Mouse (Mus musculus) brown adipose tissue, adult 24 weeks (tissue): ENCODE data around the gene Ccer2. TPM values are rescaled to one million over a fixed set of nuclear protein-coding genes. Genes with fewer than 3 reads are reported as not detected.

Source experiments
- H3K27ac ChIP-seq: fragments of 200-500 bp; replicated peaks from 2 replicates; pipeline ENCODE4 v1.5.1; 2012; ENCODE audit warnings: low read depth, mild to moderate bottlenecking, low read length
- H3K4me1 ChIP-seq: fragments of 200-500 bp; 2 replicates; pipeline ENCODE4 v1.6.1; 2012; ENCODE audit warnings: low read length, mixed read lengths; ENCODE audit not compliant: control insufficient read depth, insufficient read depth, insufficient read length
- H3K4me3 ChIP-seq: fragments of 200-500 bp; 2 replicates; pipeline ENCODE4 v1.5.1; 2012; ENCODE audit warnings: low read depth, mild to moderate bottlenecking, low read length, moderate library complexity; ENCODE audit not compliant: insufficient read depth
- polyA plus RNA-seq: library from polyadenylated mRNA; stranded (reverse); fragments of >200 nt; gene quantifications from 2 replicates; pipeline ENCODE4 v1.2.4, GENCODE M21; 2012; ENCODE audit not compliant: missing spikeins, insufficient read depth, insufficient read length

The Ccer2 gene
- not detected in 2 replicates for polyA plus RNA-seq

DNA sequence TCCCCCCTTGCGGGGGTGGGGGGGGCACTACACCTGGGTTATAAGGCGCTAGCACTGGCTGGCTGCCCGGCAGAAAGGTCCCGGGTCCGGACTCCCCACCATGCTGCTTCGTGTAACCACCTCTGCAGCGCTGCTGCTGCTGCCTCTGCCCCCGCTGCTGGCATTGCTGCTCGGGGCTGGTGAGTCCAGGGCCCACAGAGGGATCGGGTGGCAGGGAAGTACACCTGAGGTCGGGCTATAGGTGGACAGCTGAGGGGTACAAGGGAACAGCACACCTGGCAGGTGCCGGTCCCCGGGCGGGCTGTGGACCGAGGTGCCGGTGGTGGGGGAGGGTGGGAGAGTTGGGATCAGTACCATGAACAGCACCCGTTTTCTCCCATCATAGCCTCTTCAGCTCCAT, at the start of gene Ccer2:
TSS of gene Ccer2 (plus strand) at position 96 of the 400 bp plus-strand sequence.
- Histone ChIP-seq H3K4me1 (no peaks in the 10 kb centered on the region), H3K27ac (no peak within 1 kb of the TSS)

DNA sequence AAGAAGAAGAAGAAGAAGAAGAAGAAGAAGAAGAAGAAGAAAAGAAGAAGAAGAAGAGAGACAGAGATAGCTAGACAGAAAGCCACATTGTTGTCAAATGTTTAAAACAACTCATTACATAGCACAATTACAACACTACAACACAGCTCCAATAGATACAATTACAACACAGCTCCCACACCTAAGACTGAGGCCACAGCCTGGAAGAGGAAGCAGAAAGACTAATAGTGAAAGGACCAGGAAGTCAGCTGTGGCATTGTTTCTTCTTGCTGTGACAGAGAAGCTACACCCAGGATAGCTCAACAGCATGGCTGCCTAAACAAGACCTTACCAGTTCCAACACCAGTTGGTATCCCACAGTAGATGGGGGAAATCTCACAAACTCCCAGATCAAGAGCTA, 46.5 kb upstream of the Ccer2 start:
- no peaks in the 10 kb centered on the region for H3K4me1 ChIP-seq
- H3K27ac ChIP-seq = no peak overlapping the region
- H3K4me3 ChIP-seq = no peak overlapping the region

More for the DNA sequence above, at the start of gene Ccer2:
- H3K4me3 ChIP-seq = no peak within 1 kb of the TSS

DNA sequence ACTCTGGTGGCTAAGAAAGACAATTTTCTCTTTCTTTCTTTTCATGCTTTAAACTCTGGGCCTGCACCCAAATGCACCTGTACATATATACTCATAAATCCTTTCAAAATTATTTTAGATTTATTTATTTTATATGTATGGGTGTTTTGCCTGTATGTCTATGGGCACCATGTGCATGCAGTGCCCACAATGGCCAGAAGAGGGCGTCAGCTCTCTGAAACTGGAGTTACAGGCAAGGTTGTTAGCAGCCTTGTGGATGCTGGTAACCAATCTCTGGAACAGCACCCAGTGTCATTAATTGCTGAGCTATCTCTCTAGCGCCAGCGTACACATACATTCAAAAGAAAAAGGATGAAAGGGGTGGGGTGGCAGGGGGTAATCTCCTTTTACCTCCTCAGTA, 45.0 kb upstream of the Ccer2 start:
- no peak overlapping the region for H3K27ac ChIP-seq
- no peaks in the 10 kb centered on the region for H3K4me1 ChIP-seq
- H3K4me3 ChIP-seq = no peak overlapping the region

DNA sequence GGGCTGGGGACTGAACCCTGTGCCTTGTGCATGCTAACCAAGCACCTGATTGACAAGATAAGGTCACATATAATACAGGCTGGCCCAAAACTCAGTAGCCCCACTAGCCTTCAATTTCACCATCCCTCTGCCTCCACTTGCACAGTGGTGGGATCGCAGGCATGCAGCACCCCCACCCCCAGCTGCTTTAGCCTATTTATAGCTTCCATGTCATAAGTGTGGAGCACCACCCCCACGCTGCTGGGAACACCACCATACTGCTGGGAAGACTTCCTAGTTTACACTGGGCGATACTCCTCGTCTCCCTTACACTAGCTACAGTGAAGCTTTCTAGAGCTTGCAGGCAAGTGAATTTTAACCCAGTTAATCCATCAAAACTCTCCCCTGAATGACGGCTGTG, 41.3 kb upstream of the Ccer2 start:
- no peak overlapping the region for H3K4me3 ChIP-seq
- no peak overlapping the region for H3K27ac ChIP-seq
- no peaks in the 10 kb centered on the region for H3K4me1 ChIP-seq

DNA sequence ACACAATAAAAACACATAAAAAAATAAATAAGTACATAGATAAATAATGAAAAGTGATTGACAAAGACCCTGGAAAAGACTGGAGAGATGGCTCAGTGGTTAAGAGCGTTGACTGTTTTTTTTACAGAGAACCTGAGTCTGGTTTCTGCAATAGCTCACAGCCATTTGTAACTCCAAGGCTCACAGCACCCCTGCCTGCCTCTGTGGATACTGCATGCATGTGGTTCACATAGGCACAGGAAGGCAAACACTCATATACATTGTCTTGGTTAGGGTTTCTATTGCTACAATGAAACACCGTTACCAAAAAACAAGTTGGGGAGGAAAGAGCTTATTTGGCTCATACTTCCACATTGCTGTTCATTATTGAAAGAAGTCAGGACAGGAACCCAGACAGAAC, 40.4 kb upstream of the Ccer2 start:
- no peaks in the 10 kb centered on the region for H3K4me1 ChIP-seq
- H3K27ac ChIP-seq = no peak overlapping the region
- no peak overlapping the region for H3K4me3 ChIP-seq

GRCm38 (mm10) chr7:28716590-28717281, 39.2 kb upstream of the Ccer2 start, which contains the start of gene Fbxo17:
Fbxo17 (plus strand) TSS chr7:28716804.
- H3K4me3 ChIP-seq = peak within 1 kb of the TSS; percentile 63
- no peaks in the 10 kb centered on the region for H3K4me1 ChIP-seq
- H3K27ac ChIP-seq = no peak within 1 kb of the TSS

DNA sequence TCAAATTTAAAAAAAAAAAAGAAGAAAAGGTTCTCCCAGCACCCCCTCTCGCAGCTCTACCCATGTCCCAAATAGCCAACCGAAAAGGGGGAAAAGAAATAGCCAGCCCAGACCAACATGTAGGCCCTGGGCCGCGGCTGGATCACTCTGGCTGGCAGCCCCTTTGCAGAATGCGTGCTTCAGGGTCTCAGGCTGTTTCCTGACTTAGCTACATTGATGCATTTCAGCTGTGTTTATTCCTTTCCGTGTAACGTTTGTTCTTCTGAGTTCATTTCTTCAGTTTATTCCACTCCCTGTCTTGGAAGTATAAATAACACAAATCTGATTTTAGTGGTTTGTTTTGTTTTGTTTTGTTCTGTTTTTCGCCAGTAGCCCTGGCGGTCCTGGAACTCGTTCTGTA, 38.2 kb upstream of the Ccer2 start:
- Histone ChIP-seq H3K4me3 (no peak overlapping the region), H3K27ac (no peak overlapping the region)

DNA sequence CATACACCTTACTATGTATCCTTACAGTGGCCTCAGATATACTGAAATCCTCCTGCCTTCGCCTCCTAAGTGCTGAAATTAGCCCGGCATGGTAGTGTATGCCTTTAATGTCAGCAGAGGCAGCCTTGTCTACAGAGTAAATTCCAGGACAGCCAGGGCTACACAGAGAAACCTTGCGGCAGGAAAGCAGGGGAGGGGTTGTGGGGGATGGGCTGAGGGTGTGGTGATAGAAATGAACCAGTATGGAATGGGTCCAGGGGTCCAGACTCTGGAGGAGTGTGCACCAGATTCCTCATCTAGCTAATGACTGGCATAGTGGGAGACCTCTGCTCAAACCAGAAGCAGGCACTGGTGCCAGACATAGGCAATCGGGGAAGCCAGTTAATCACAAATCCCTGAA, 36.8 kb upstream of the Ccer2 start:
- Histone ChIP-seq H3K4me1 (no peaks in the 10 kb centered on the region), H3K4me3 (no peak overlapping the region), H3K27ac (no peak overlapping the region)

More for the DNA sequence above, 38.2 kb upstream of the Ccer2 start:
- no peaks in the 10 kb centered on the region for H3K4me1 ChIP-seq

DNA sequence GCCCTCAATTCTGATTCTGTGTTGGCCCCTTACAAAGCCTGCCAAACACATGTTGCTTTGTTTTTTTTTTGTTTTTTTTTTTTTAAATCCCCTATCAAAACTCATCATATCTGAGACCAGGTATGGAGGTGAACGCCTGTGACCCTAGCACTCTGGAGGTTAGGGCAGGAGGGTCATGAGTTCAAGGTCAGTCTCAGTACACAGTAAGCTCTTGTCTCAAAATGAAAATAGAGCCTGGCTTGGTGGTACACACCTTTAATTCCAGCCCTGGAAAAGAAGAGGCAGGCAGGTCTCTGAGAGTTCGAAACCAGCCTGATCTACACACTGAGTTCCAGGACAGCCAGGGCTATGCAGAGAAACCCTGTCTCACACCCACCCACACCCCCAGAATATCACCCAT, 36.3 kb upstream of the Ccer2 start:
- no peak overlapping the region for H3K27ac ChIP-seq
- no peak overlapping the region for H3K4me3 ChIP-seq
- no peaks in the 10 kb centered on the region for H3K4me1 ChIP-seq

DNA sequence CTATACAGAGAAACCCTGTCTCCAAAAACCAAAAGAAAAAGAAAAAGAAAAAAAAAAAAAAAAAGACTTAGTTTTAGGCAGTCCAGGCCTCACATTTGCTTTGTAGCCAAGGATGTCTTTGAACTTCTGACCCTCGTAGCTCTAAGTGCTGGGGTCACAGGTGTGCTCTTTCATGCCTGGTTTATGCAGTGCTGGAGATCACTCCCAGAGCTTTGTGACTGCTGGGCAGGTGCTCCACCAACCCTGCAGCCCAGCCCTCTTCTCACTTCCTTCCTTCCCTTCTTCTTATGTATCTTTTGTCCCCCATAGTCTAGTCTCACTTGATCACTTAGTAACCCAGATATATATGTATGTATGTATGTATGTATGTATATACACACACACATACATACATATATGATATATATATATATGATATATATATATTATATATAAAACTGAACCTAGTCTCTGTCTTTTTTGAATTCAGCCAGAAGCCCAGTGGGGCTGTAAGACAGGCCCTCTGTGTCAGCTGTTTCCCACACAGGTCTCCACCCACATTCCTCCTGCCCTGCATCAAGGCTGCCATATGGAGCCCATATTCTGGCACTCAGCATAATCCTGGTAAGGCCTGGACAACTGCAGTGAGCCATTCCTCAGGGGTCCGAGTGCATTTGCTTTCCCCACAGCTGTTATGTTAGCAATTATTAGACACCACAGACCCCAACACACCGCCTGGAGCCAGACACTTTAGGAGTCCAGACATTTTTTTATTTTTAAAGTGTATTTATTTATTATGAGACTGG, 35.0 kb upstream of the Ccer2 start:
- H3K27ac ChIP-seq = no peak overlapping the region
- no peaks in the 10 kb centered on the region for H3K4me1 ChIP-seq
- no peak overlapping the region for H3K4me3 ChIP-seq

DNA sequence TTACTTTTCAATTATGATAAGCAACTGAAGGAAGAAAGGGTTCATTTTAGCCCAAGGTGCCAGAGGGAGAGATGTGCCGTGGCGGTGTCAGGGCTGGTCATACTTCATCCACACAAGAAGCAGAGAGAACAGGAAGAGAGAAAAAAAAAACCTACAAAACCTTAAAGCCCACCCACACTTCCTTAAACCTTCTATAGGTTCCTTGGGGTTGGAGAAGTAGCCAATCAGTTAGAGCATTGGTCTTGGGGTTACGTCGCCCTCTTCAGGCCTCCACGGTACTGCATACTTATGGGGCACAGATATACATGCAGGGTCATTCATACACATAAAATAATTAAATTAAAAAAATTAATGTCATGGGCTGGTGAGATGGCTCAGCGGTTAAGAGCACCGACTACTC, 33.9 kb upstream of the Ccer2 start:
- Histone ChIP-seq H3K4me1 (no peaks in the 10 kb centered on the region), H3K4me3 (no peak overlapping the region), H3K27ac (no peak overlapping the region)

DNA sequence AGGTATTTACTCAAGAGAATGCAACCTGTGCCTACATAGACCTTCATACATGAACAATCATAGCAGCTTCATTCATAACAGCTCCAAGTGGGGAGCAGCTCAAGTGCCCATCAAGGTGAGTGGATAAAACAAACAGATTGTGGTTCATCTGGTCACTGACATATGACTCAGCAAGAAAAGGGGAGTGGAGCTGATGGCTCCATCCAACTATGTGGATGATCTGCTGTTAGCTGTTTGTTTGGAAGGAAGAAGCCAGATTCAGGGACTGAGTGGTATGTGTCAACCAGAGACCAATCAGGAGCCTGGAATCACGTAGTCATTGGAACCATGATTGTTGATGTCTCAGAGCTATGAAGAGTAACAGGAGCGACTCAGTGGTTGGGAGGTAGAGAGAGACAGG, 31.4 kb upstream of the Ccer2 start:
- Histone ChIP-seq H3K27ac (no peak overlapping the region), H3K4me1 (no peaks in the 10 kb centered on the region), H3K4me3 (no peak overlapping the region)

- Histone ChIP-seq H3K4me3 (no peak overlapping the region), H3K27ac (no peak overlapping the region), H3K4me1 (no peaks in the 10 kb centered on the region)
These were observed 29.4 kb upstream of the Ccer2 start for GRCm38 (mm10) chr7:28726600-28726999.

DNA sequence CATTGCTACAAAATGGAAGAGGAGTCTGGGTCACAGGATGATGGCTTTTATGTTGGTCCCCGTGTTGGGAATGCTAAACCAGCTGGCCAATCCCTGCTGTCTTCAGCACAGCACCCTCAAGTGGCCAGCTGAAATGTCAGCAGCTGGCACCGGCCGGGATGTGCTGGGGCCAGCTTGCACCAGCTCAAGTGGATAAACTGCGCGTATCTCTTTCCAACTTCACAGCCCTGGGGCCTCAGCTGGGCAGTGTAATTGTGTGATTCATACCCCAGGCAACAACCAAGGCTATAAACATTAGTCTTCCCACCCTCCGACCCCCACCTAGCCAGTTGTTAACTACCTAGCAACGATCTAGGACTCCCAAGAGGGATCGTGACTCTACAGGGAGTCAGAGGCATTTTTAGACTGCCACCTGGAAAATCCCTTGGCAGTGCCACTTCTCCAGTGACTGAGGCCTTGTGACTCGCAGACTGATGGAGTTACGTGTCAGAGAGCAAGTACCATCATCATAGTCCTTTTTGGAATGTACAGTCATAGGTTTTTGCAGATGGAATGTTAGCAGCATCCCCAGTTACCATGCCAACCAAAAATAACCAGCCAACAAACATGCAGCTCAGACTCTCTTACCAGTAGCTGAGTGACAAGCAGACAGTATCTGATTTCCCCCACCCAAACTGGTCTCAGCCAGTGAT, 28.2 kb upstream of the Ccer2 start:
- Histone ChIP-seq H3K4me3 (no peak overlapping the region), H3K27ac (no peak overlapping the region), H3K4me1 (no peaks in the 10 kb centered on the region)

GRCm38 (mm10) chr7:28732341-28733142, 23.4 kb upstream of the Ccer2 start:
- no peak overlapping the region for H3K27ac ChIP-seq
- peak overlapping the region; percentile 19 for H3K4me3 ChIP-seq
- H3K4me1 ChIP-seq = no peaks in the 10 kb centered on the region
